Mouse (Mus musculus) T-cell, adult 2 months (primary cell): Measurements from ENCODE around the gene Plpp2.

Experiments used
- DNase-seq: peaks from one replicate; pipeline ENCODE4 v3.0.0; 2022; ENCODE audit warnings: low spot score

Plpp2 gene

DNA sequence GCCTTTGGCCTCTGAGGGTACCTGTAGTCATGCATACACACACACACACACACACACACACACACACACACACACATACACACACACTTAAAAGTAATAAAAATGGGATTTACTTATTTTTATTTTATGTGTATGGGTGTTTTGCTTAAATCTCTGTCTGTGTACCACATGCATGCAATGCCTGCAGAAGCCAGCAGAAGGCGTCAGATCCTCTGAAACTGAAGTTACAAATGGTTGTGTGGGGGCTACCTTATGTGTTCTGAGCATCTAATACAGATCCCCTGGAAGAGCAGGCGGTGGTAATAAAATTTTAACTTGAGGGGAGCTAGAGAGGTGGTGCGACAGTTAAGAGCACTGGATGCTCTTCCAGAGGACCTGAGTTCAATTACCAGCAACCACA, 5.5 kb downstream of the Plpp2 start:
- no peak for DNase-seq

DNA sequence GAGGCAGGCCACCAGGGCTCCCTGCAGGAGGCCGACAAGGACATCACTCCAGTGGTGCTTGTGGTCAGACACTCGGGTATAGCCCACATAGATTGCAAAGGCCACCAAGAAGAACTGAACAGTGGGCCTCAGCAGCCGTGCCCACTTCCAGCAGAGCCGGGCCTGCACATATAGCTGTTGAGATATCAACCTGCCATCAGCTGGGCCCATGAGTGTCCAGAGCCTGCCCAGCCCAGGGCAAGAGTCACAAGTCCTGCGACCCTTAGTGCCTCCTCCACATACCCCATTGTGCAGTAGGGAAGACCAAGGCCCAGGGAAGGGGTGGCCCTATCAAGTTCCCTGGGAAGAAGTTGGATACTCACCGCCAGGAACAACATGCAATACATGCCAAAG, 6.1 kb downstream of the Plpp2 start:
- no peak for DNase-seq

DNA sequence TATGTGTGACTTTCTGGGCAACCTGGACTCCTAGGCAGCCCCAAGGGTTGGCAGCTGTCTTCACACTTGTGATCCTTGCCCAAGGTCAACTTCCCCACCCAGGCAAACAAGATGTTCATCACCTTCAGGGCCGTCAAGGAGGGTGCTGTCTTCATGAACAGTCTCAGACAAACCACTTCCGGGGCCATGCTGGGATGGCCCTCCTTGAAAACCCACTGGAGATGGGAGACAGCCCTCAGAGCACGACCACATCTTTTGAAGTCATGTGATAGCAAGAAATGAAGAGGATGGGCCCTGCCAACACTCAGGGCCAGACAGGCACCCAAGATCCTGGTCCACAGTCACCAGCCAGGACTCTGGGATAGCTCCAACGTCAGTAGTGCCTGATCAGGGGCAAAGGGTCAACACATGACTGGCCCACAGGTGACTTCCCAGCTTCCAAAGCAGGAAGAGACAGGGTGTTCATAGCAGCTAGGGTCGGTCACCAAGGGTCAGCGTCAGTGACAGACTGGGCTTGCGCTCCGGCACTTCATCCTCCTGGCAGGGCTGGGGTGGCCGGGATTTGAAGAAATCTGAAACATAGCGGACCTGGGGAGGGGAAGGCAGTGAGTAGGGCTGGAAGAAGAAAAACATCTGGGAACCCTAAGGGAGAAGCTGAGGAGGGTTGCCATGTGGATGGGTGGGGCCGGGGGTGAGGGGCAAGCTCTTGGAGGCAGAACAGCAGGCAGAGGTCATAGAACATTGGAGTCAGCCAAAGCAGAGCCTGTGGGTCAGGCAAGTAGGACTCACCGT, 6.7 kb downstream of the Plpp2 start:
- DNase-seq = no peak

DNA sequence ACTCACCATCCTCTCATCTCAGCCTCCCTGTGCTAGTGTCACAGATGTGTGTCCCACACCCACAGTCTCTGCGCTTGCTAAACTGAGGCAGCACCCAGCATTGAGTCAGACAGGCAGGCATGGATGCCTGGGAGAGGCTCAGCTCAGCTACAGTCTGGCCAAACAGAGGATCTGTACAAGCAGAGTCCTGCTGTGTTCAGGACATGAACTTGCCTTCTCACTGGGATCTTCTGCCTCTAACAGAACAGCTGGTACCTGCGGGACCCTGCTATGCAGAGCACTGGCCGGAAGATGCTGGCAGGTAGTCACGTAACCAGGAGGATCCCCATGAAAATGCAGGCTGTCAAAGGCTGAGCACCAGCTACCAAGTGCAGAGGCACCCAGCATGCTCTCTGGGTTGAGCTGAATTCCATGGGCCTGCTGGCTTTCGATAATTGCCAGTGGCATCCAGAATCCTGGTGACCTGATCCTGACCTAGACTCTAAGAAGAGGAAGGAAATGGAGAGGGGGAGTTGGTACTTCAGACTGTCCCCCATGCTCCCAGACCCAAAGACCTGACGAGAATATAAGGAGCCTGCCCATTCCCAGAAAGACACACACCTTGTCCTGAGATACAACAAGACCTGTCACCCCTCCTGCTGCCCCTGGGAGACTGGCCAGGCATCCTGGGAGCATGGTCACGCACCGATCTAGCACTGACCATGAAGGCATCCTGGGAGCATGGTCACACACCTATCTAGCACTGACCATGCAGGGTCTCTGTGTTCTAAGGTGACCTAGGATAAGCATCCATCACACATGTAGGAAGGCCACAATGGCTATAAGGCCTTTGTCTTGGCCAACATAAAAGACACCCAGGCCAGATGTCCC, 7.9 kb downstream of the Plpp2 start:
- DNase-seq = no peak

DNA sequence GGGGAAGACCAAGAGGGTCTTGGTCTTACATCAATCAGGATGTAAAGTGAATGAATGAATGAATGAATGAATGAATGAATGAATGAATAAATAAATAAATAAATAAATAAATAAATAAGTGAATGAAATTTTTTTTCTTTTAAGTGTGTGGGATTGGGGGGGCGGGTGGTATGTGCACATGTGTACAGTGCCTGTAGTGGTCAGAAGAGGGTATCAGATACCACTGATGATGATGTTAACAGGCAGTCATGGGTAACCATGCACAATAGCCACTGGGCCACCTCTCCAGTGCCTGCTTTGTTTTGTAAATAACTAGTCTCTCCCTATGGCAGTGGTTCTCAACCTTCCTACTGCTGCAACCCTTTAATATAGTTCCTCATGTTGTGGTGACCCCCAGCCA, 9.2 kb downstream of the Plpp2 start:
- no peak for DNase-seq

DNA sequence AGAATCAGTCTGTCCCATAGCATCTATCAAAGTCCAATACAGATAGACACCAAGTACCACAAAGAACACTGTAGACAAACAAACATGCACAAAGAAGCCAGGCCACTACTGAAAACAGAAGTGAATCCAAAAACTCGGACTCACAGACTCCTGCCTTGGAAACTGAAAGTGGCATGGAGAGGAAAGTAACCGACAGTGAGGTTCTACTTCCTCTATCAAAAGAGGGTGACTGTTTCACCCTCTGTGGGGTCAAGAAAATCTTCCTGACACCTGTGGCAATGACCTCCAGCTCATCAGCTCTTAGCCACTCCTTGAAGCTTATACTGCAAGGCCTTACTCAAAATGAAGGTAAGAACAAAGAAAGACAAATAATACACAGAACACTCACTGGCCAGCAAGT, 26.9 kb downstream of the Plpp2 start:
- no peak for DNase-seq

DNA sequence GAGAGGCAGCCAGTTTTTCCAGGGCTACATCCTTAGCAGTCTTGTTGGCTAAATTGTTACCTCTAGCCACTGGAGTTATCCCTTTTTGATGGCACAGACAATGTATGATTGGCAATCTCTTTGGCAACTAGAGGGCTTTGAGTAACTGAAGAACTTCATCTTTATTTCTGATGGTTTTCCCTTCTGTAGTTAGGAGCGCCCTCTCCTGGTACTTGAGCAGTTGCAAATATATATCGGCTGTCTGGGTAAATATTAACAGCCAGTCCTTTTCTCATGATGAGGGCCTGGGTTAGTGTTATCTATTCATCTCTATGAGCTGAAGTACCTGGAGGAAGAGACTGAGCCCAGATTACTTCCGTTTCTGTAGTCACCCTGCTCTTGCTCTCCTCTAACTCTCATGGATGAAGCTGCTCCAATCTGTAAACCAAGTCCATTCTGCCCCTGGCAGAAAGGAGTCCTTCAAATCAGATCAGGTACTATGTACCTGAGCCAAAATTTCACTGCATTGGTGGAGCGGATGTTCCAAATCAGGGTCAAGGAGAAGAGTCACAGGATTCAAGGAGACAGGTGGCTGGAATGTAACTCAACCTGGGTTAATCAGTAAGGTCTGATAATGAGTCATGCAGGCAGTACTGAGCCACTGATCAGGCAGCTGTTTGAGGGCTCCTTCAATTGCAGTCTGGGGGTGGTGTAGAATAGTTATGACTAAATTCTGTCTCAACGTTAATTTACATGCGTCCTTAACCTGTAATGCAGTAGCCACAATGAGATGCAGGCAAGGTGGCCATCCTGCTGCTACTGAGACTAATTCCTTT, 30.6 kb downstream of the Plpp2 start:
- DNase-seq = no peak

DNA sequence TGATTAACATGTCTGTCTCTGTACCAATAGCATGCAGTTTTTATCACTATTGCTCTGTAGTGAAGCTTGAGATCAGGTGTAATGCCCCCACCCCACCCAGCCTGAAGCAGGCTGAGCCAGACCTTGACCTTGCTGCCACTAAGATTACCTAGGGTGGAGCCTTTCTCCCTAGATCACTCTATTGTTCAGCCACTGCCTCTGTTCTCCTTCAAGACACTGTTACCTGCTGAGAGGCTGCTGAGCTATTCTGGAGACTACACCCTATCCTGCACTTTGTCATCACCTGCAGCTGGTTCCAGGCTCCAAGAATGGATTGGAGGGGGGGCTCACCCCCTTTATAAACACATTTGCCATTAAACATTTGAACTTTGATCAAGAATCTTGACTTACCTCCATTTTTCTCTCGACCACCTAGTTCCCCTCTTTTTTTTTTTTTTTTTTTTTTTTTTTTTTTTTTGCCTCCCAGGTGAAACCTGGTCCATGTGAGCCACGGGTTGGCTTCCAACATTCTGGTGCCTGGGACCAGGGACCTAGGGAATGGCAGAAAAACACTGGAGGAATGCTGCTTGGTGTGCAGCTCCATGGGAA, 36.8 kb downstream of the Plpp2 start:
- no peak for DNase-seq

DNA sequence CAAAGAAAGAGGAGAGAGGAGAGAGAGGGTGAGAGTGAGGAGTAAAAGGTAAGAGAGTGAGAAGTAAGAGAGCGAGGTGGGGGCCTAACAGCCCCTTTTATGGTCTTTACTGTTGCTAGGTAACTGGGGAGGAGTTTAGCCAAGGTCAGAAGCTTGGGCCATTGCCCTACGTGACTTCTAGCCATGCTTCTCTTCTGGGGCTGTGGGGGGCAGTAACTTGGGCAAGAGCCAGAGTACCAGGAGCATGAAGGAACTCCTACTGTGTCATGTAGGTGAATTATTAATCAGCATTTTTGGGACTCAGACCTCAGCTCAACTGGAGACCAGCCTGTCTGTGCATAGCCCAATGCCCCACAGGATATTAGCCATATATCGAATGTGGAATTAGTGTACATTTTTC, 37.7 kb downstream of the Plpp2 start:
- no peak for DNase-seq
